Mouse (Mus musculus): ENCODE results near the gene Rtn3.

DNA sequence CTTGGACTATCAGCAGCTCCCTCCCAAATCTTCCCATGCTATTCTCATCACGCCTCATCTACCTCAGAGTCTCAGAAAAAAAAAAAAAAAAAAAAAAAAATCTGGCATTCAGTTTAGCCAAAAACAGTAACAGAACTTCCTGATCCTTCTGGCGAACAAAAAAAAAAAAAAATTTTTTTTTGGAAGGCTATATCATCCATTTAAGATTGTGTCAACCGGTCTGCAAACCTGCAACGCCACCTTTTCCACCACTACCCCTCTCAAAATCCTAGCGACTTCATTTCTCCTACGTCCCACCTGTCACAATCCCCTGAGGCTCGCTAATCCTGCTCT, 849 bp downstream of the Rtn3 start:
- TF ChIP-seq POLR2A (IDR thresholded peaks at IDR 0.05; ENCODE audit: control insufficient read depth, low read depth, low read length) (no peak), CTCF (IDR thresholded peaks at IDR 0.05; ENCODE audit: control insufficient read depth, insufficient read depth, insufficient replicate concordance, low read depth, low read length) (no peak)

Data from testis, adult 2 months (tissue).